Mouse (Mus musculus) left cerebral cortex, postnatal 4 days (tissue): ENCODE measurements around the gene Nr2c1. TPM values are rescaled to one million over a fixed set of nuclear protein-coding genes. Genes with fewer than 3 reads are reported as not detected.

Experiments used
- DNase-seq: peaks from one replicate; pipeline ENCODE4 v3.0.0-alpha.2; 2022
- intact Hi-C: fragments of 180-260 bp; cut with DNase I; formaldehyde crosslinking; loops from one replicate; pipeline ENCODE4 v1.15.1; 2025
- total RNA-seq, 2 experiments: library from RNA; stranded (reverse); gene quantifications; 2 replicates each; pipeline ENCODE4 v1.2.3; 2021

Nr2c1 gene
- total RNA-seq, result 1 to 10 TPM; 8.2 to 8.6 TPM

GRCm38 (mm10) chr10:94147756-94148531, at the start of gene Nr2c1:
Nr2c1 (plus strand) TSS chr10:94148023.
- intact Hi-C loops, result no loop called here
- DNase-seq, result peak; percentile 91

GRCm38 (mm10) chr10:94098100-94098499, 49.7 kb upstream of the Nr2c1 start:
- DNase-seq, result no peak
- intact Hi-C loops, result no loop called here

GRCm38 (mm10) chr10:94105498-94105897, 42.3 kb upstream of the Nr2c1 start:
- DNase-seq, result no peak
- intact Hi-C loops, result no loop called here

- intact Hi-C loops, result no loop called here
- no peak for DNase-seq
Measured at GRCm38 (mm10) chr10:94107168-94107567, 40.7 kb upstream of the Nr2c1 start.

GRCm38 (mm10) chr10:94107607-94108006, 40.2 kb upstream of the Nr2c1 start:
- DNase-seq, result no peak
- intact Hi-C loops, result no loop called here

GRCm38 (mm10) chr10:94108791-94109190, 39.0 kb upstream of the Nr2c1 start:
- DNase-seq, result no peak
- intact Hi-C loops, result no loop called here

GRCm38 (mm10) chr10:94110834-94111754, 36.7 kb upstream of the Nr2c1 start:
- intact Hi-C loops, result no loop called here
- DNase-seq, result no peak

GRCm38 (mm10) chr10:94112207-94112606, 35.6 kb upstream of the Nr2c1 start:
- no peak for DNase-seq
- intact Hi-C loops, result no loop called here

GRCm38 (mm10) chr10:94115893-94116599, 31.8 kb upstream of the Nr2c1 start:
- peak; percentile 87 for DNase-seq
- intact Hi-C loops, result loop anchor here (2.0 to 5.0 kb wide), 2 partner anchors 81 to 299 kb away; partner anchors contain the start of gene Vezt

- intact Hi-C loops, result loop anchor here (2.0 to 5.0 kb wide), 2 partner anchors 82 to 300 kb away; partner anchors contain the start of gene Vezt
- DNase-seq, result no peak
Measured at GRCm38 (mm10) chr10:94116781-94117340, 31.0 kb upstream of the Nr2c1 start.

GRCm38 (mm10) chr10:94117916-94118315, 29.9 kb upstream of the Nr2c1 start:
- DNase-seq, result no peak
- intact Hi-C loops, result loop anchor here (2.0 to 5.0 kb wide), 2 partner anchors 83 to 301 kb away; partner anchors contain the start of gene Vezt

GRCm38 (mm10) chr10:94118993-94119392, 28.8 kb upstream of the Nr2c1 start:
- DNase-seq, result no peak
- intact Hi-C loops, result loop anchor here (5.0 kb wide), 1 partner anchor 302 kb away; no protein-coding TSS in a partner anchor

- intact Hi-C loops, result no loop called here
- DNase-seq, result no peak
Measured at GRCm38 (mm10) chr10:94120676-94121075, 27.1 kb upstream of the Nr2c1 start.

- intact Hi-C loops, result no loop called here
- no peak for DNase-seq
Measured at GRCm38 (mm10) chr10:94122595-94122994, 25.2 kb upstream of the Nr2c1 start.

GRCm38 (mm10) chr10:94123581-94123980, 24.2 kb upstream of the Nr2c1 start:
- intact Hi-C loops, result no loop called here
- DNase-seq, result no peak

- intact Hi-C loops, result no loop called here
- DNase-seq, result peak; percentile 63
Measured at GRCm38 (mm10) chr10:94124376-94124775, 23.4 kb upstream of the Nr2c1 start.

- DNase-seq, result peak; percentile 88
- intact Hi-C loops, result no loop called here
Measured at GRCm38 (mm10) chr10:94129680-94130119, 18.1 kb upstream of the Nr2c1 start.

GRCm38 (mm10) chr10:94133081-94133480, 14.7 kb upstream of the Nr2c1 start:
- intact Hi-C loops, result no loop called here
- DNase-seq, result peak; percentile 59

- intact Hi-C loops, result no loop called here
- no peak for DNase-seq
Measured at GRCm38 (mm10) chr10:94133674-94134073, 14.1 kb upstream of the Nr2c1 start.
